Mouse (Mus musculus): Measurements from ENCODE around the gene Mobp. TPM values are rescaled to one million over a fixed set of nuclear protein-coding genes. Genes with fewer than 3 reads are reported as not detected.

The Mobp gene
- polyA plus RNA-seq, 1 experiment from 2014 or later: 0.51 TPM

Other genes starting within 250 kb of the Mobp start
- gene Gorasp1, start 212.1 kb upstream of the Mobp start, polyA plus RNA-seq (2015; fragmentation: Nextera tagmentation; extraction: Ambion mirVana): 28.7 and 30.8 TPM in 2 replicates
- 0.06 and 0.14 TPM in 2 replicates for gene Ttc21a, start 212.1 kb upstream of the Mobp start, polyA plus RNA-seq (2015; fragmentation: Nextera tagmentation; extraction: Ambion mirVana)
- 5.7 and 6.7 TPM in 2 replicates for gene Csrnp1, start 165.0 kb upstream of the Mobp start, polyA plus RNA-seq (2015; fragmentation: Nextera tagmentation; extraction: Ambion mirVana)
- 0.08 TPM in 2 replicates for gene Xirp1, start 126.1 kb upstream of the Mobp start, polyA plus RNA-seq (2015; fragmentation: Nextera tagmentation; extraction: Ambion mirVana)
- gene Cx3cr1, start 79.8 kb upstream of the Mobp start, polyA plus RNA-seq (2015; fragmentation: Nextera tagmentation; extraction: Ambion mirVana): 12.3 and 13.3 TPM in 2 replicates
- 0.88 and 1.4 TPM in 2 replicates for gene Ccr8, start 57.6 kb upstream of the Mobp start, polyA plus RNA-seq (2015; fragmentation: Nextera tagmentation; extraction: Ambion mirVana)
- 32.3 and 37.6 TPM in 2 replicates for gene Slc25a38, start 39.3 kb upstream of the Mobp start, polyA plus RNA-seq (2015; fragmentation: Nextera tagmentation; extraction: Ambion mirVana)
- gene Rpsa, start 22.0 kb upstream of the Mobp start, polyA plus RNA-seq (2015; fragmentation: Nextera tagmentation; extraction: Ambion mirVana): 1,300 and 1,322 TPM in 2 replicates
- 0.52 and 0.74 TPM in 2 replicates for gene Myrip, start 151.8 kb downstream of the Mobp start, polyA plus RNA-seq (2015; fragmentation: Nextera tagmentation; extraction: Ambion mirVana)

All from stomach, embryonic 15.5 days (tissue).